Mouse (Mus musculus) intestine, embryonic 16.5 days (tissue): ENCODE measurements at regions not wholly inside any gene's neighbourhood (a gene's known extent, or its start where the extent isn't known, plus 50 kb on each side); places are given as distances from the start of the nearest gene placed in this dataset.

Source experiments
- ATAC-seq: fragments of 200-750 bp; cut with Nextera tagmentation; 2 replicates; pipeline ENCODE4 v1.8.0; 2017; ENCODE audit warnings: moderate TSS enrichment, moderate library complexity
- H3K27ac ChIP-seq: fragments of 300-500 bp; sonication (generic); 2 replicates; pipeline ENCODE4 v1.5.1; 2014; ENCODE audit warnings: mild to moderate bottlenecking, low read length
- H3K27me3 ChIP-seq: fragments of 300-500 bp; sonication (generic); replicated peaks from 2 replicates; pipeline ENCODE4 v1.6.1; 2014; ENCODE audit warnings: low read length, control low read depth, mixed read lengths; ENCODE audit not compliant: control insufficient read depth, insufficient read depth
- H3K36me3 ChIP-seq: fragments of 300-500 bp; sonication (generic); 2 replicates; pipeline ENCODE4 v1.6.1; 2014; ENCODE audit warnings: low read length, control low read depth; ENCODE audit not compliant: control insufficient read depth, insufficient read depth
- H3K4me1 ChIP-seq: fragments of 300-500 bp; sonication (generic); 2 replicates; pipeline ENCODE4 v1.6.1; 2014; ENCODE audit warnings: low read length, control low read depth, mixed read lengths; ENCODE audit not compliant: control insufficient read depth, insufficient read depth
- H3K4me2 ChIP-seq: fragments of 300-500 bp; sonication (generic); 2 replicates; pipeline ENCODE4 v1.6.1; 2014; ENCODE audit warnings: low read depth, low read length, control low read depth
- H3K4me3 ChIP-seq: fragments of 300-500 bp; sonication (generic); 2 replicates; pipeline ENCODE4 v1.5.1; 2014; ENCODE audit warnings: mild to moderate bottlenecking, low read length
- H3K9ac ChIP-seq: fragments of 300-500 bp; sonication (generic); 2 replicates; pipeline ENCODE4 v1.6.1; 2014; ENCODE audit warnings: low read depth, low read length
- H3K9me3 ChIP-seq: fragments of 300-500 bp; sonication (generic); 2 replicates; pipeline ENCODE4 v1.6.1; 2016; ENCODE audit warnings: low read length, control low read depth; ENCODE audit not compliant: control insufficient read depth
- WGBS: fragments of 180-500 bp; shearing (Covaris S2); extraction: QIAGEN DNeasy Blood & Tissue Kit; methylation state at CpG from one replicate; pipeline ENCODE4 v1.1.7; 2014; 5-methylcytosine and 5-hydroxymethylcytosine counted together

DNA sequence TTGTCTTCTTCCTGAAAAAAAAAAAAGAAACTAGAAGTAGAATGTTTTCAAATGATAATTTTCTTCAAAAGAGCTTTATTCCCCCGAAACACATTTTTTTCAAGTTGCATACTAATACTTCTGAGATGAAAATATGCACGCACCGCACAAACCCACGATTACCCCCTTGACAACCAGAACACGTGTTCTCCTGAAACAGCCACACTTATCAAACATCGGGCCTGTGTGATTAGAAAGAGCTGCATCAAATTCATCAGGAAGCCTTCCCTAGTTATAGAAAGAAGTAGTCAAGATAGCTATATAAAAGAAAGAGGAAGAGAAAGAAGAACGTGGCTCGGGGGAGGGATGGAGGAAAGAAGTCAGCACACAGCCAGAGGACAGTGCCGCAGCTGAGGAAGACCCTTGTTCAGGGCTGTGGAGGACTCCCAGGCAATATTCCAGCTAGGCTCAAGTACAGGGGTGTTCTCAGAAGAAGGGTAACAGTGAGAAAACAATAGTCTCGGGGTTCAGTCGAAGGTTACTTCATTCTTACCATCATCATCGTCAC is 75.8 kb upstream of the Bach2 start:
- Histone ChIP-seq H3K9me3 (no peaks in the 10 kb centered on the region), H3K4me3 (no peak overlapping the region), H3K9ac (no peak overlapping the region), H3K36me3 (no peaks in the 10 kb centered on the region), H3K27ac (no peak overlapping the region), H3K4me1 (no peaks in the 10 kb centered on the region), H3K27me3 (no peaks in the 10 kb centered on the region), H3K4me2 (no peak overlapping the region)
- WGBS = 88% methylated on average over 12 of the region's 12 CpGs
- ATAC-seq = no peak

DNA sequence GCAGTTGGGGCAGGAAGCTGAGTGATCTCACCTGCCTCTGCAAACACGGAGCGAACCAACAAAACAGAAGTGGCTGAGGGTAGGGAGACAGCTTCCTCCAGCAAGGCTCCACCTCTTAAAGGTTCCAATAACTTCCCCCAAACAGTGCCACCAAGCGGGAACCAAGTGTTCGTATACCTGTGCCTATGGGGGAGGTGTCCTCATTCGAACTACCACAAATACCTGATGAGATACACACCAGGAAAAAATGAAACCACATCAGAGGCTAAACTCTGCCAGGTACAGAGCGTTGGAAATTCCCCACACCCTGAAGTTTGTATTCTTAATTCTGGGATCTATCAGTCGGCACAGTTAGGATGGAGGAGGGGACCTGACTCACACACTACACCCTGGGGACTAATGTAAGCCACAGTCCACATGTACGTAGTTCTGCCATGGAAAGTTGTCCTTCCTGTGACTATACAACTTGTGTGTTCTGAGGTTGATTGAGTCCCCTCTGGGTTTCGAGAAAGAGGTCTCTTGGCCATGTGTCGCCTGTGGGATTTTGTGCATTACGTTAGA is 74.4 kb upstream of the Bach2 start:
- Histone ChIP-seq H3K27me3 (no peaks in the 10 kb centered on the region), H3K9ac (no peak overlapping the region), H3K36me3 (no peaks in the 10 kb centered on the region), H3K4me1 (no peaks in the 10 kb centered on the region), H3K4me3 (no peak overlapping the region), H3K4me2 (no peak overlapping the region), H3K27ac (no peak overlapping the region), H3K9me3 (no peaks in the 10 kb centered on the region)
- ATAC-seq = no peak
- 86% methylated on average over 11 of the region's 11 CpGs for WGBS

DNA sequence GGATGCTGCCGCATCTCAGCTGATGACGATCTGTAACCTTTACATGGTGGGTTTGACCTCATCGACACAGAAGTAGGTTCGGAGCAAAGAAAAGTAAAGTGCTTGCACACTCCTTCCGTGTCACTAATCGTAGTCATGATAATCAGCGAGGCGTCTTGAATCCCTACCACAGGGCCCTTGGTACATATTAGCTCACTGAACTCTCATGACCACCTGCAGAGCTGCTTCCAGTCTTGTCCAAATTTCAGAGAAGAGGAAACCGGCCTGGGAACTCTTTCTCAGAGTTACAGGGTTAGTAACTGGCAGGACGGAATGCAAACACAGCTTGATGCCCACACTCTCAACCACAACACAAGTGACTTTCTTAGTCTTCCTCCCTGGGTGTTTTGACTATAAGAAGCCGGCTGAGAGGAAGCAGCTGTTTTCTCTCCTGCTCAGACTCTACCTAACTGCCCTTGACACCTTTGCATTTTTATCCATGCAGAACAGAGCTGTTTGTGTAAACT is 73.8 kb upstream of the Bach2 start:
- Histone ChIP-seq H3K27me3 (no peaks in the 10 kb centered on the region), H3K4me1 (no peaks in the 10 kb centered on the region), H3K4me3 (no peak overlapping the region), H3K36me3 (no peaks in the 10 kb centered on the region), H3K9me3 (no peaks in the 10 kb centered on the region), H3K4me2 (no peak overlapping the region), H3K9ac (no peak overlapping the region), H3K27ac (no peak overlapping the region)
- 76% methylated on average over 11 of the region's 11 CpGs for WGBS
- no peak for ATAC-seq

DNA sequence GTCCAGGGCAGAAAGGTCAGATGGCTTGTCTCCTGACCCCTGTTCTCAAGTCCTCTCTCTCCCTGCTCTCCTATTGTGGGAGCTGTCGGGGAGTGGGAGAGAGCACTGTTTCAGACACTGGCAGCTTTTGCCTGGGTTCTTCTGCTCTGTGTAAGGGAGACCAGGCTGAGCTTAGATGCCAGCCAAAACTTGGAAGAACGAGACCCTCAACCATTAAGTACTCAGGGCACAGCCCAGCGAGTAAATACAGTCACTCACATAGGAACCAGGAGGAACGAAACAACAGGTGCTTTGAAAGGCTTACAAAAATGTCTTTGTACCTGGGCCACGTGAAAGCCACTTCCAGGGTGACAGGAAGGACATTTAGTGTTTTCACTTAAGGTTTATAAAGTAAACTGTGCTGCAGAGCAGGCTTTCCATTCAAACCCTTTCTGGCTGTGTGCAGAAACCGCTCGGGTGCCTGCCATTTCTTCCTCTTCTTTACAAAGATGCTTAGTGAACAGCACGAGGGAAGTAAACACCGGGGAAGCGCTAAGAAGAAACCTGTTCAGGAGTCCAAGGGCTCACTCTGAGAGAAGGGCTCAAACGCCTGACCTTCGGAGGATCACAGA is 72.6 kb upstream of the Bach2 start:
- no peak overlapping the region for H3K4me2 ChIP-seq
- no peak overlapping the region for H3K27ac ChIP-seq
- no peaks in the 10 kb centered on the region for H3K27me3 ChIP-seq
- no peak overlapping the region for H3K4me3 ChIP-seq
- H3K36me3 ChIP-seq = no peaks in the 10 kb centered on the region
- H3K9ac ChIP-seq = no peak overlapping the region
- H3K9me3 ChIP-seq = no peaks in the 10 kb centered on the region
- 44% methylated on average over 12 of the region's 12 CpGs for WGBS
- no peak for ATAC-seq
- H3K4me1 ChIP-seq = no peaks in the 10 kb centered on the region

DNA sequence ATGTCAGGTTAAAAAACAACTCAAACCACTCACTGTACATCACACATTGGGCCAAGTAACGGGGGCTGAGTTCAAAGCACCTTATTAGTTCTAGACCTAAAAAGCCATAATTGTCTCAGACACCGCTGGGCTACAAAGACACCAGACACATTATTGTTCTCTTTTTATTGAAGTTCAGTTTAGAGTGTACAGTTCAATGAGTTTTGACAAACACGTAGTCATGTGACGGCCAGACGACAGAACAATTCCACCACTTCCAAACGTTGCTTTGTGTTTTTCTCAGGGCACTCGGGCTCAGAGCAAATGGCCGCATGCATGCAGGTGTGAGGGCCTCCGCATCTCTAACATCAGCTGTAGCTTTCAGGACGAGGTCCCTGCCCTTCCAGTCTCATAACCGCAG is 71.5 kb upstream of the Bach2 start:
- Histone ChIP-seq H3K4me2 (no peak overlapping the region), H3K9ac (no peak overlapping the region), H3K4me3 (no peak overlapping the region), H3K4me1 (no peaks in the 10 kb centered on the region), H3K27me3 (no peaks in the 10 kb centered on the region), H3K27ac (no peak overlapping the region), H3K36me3 (no peaks in the 10 kb centered on the region), H3K9me3 (no peaks in the 10 kb centered on the region)
- WGBS = 83% methylated on average over 11 of the region's 11 CpGs
- no peak for ATAC-seq

DNA sequence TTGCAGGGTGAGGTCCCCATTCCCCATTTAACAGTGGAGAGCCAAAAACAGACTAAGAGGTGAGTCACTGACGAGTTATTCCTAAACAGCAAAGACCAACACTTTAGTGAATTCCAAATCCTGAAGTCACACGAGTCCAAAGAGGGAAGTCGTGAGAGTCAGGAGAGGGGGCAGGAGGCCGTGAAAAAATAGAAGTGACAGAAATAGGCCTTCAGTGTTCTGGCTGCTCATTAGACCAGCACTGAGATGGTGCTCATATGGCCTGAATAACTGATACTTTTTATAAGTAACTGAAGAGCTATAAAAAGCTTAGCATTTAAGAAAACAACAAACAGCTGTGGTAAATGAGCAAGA is 68.5 kb upstream of the Bach2 start:
- Histone ChIP-seq H3K27me3 (no peaks in the 10 kb centered on the region), H3K4me2 (no peak overlapping the region), H3K36me3 (no peaks in the 10 kb centered on the region), H3K9ac (no peak overlapping the region), H3K4me1 (no peaks in the 10 kb centered on the region), H3K27ac (no peak overlapping the region), H3K9me3 (no peaks in the 10 kb centered on the region), H3K4me3 (no peak overlapping the region)
- no peak for ATAC-seq
- 45% methylated on average over 4 of the region's 4 CpGs for WGBS

DNA sequence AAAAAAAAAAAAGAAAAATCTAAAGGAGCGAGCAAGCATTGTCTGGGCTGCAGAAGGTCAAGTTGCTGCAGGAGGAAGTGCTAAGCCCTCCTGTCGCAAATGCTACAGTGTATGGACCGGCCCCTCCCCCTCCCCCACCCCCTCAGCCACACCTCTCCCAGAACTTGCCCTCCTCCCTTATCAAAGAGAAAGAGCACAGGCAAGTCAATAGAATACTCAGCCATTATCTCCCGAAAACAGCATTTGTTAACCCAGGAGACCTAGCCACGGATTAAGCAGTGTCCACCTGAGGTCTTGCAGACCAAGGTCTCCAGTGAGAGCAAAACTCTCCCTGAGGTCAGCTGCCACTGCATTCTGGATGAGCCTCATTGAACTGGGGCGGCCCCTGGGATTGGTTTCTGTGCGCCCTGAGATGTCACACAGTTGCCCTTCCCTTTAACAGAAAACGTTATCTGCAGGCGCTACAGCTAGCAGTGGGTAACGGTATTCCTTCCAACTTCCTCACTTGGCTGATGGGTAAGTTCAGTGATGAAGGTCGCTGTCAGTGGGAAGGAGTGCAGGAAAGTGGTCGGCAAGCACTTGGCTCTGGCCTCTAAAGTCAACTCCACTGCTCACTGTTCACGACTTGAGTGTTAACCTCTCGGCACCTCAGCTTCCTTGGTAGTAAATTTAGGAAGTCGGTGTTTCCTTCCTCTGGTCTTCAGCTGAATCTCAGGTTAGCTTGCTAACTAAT is 68.0 kb upstream of the Bach2 start:
- Histone ChIP-seq H3K36me3 (no peaks in the 10 kb centered on the region), H3K4me2 (0 out of 2 replicates have a peak overlapping the region, but pooled peaks have one; percentile 14), H3K9me3 (no peaks in the 10 kb centered on the region), H3K9ac (no peak overlapping the region), H3K27ac (no peak overlapping the region), H3K4me1 (no peaks in the 10 kb centered on the region), H3K4me3 (no peak overlapping the region), H3K27me3 (no peaks in the 10 kb centered on the region)
- 47% methylated on average over 15 of the region's 15 CpGs for WGBS
- ATAC-seq = no peak

DNA sequence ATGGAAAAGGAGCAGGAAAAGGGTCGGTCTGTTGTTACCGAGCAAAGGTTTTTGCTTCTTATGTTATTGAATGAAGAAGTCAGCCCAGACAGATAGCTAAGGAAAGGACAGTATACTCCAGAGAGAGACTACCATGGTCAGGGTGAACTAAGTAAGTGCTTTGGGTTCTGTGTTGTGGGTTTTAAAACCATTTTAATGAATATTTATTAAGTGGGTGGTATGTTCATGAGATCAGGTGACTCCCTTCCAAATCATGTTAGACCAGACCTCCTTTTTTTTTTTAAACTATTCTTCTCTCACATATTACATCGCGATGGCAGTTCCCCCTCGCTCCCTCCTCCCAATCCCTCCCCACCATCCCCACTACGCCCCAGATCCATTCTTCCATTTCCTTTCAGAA is 67.3 kb upstream of the Bach2 start:
- Histone ChIP-seq H3K27ac (no peak overlapping the region), H3K4me2 (no peak overlapping the region), H3K36me3 (no peaks in the 10 kb centered on the region), H3K4me3 (no peak overlapping the region), H3K9me3 (no peaks in the 10 kb centered on the region), H3K27me3 (no peaks in the 10 kb centered on the region), H3K4me1 (no peaks in the 10 kb centered on the region), H3K9ac (no peak overlapping the region)
- no peak for ATAC-seq
- 93% methylated on average over 6 of the region's 6 CpGs for WGBS

DNA sequence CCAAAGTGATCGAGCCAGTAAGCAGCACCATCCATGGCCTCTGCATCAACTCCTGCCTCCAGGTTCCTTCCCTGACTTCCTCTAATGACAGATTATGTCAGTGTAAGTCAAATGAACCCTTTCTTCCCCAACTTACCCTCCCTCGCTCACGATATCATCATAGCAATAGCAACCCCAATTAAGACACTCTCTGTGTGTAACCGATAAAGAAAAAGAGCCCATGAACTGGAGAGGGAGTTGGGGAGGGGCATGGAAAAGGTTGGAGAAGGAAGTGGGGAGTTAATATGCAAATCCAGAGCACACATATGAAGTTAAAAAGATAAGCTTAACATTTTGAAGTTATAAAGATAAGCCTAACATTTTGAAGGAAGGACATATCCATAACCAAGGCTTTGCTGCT is 65.6 kb upstream of the Bach2 start:
- no peaks in the 10 kb centered on the region for H3K27me3 ChIP-seq
- ATAC-seq = no peak
- H3K4me3 ChIP-seq = no peak overlapping the region
- H3K9me3 ChIP-seq = no peaks in the 10 kb centered on the region
- no peak overlapping the region for H3K9ac ChIP-seq
- no peak overlapping the region for H3K27ac ChIP-seq
- no peaks in the 10 kb centered on the region for H3K36me3 ChIP-seq
- H3K4me1 ChIP-seq = no peaks in the 10 kb centered on the region
- H3K4me2 ChIP-seq = no peak overlapping the region
- 77% methylated on average over 4 of the region's 4 CpGs for WGBS
